Mouse (Mus musculus) lung, embryonic 15.5 days (tissue): Measurements from ENCODE around the gene Tmem217. TPM values are rescaled to one million over a fixed set of nuclear protein-coding genes. Genes with fewer than 3 reads are reported as not detected.
A peak's percentile ranks its signal among the peaks of the same experiment; 100 is the strongest.

Source experiments
- ATAC-seq: fragments of 200-750 bp; cut with Nextera tagmentation; 2 replicates; pipeline ENCODE4 v1.8.0; 2017; ENCODE audit warnings: moderate number of reproducible peaks, borderline replicate concordance; ENCODE audit not compliant: low FRiP score, low TSS enrichment; ENCODE audit errors: extremely low read depth
- H3K27ac ChIP-seq: fragments of 300-500 bp; sonication (generic); 2 replicates; pipeline ENCODE4 v1.5.1; 2015; ENCODE audit warnings: moderate library complexity, mild to moderate bottlenecking, inconsistent platforms
- H3K27me3 ChIP-seq: fragments of 300-500 bp; sonication (generic); 2 replicates; pipeline ENCODE4 v1.6.1; 2015; ENCODE audit warnings: inconsistent platforms
- H3K36me3 ChIP-seq: fragments of 300-500 bp; sonication (generic); 2 replicates; pipeline ENCODE4 v1.6.1; 2015; ENCODE audit warnings: inconsistent platforms
- H3K4me1 ChIP-seq: fragments of 300-500 bp; sonication (generic); 2 replicates; pipeline ENCODE4 v1.6.1; 2015; ENCODE audit warnings: inconsistent platforms
- H3K4me2 ChIP-seq: fragments of 300-500 bp; sonication (generic); 2 replicates; pipeline ENCODE4 v1.6.1; 2015; ENCODE audit warnings: inconsistent platforms, mild to moderate bottlenecking, moderate library complexity
- H3K4me3 ChIP-seq: fragments of 300-500 bp; sonication (generic); 2 replicates; pipeline ENCODE4 v1.5.1; 2015; ENCODE audit warnings: mild to moderate bottlenecking, inconsistent platforms
- H3K9ac ChIP-seq: fragments of 300-500 bp; sonication (generic); 2 replicates; pipeline ENCODE4 v1.6.1; 2015; ENCODE audit warnings: inconsistent platforms
- H3K9me3 ChIP-seq: fragments of 300-500 bp; sonication (generic); 2 replicates; pipeline ENCODE4 v1.6.1; 2016; ENCODE audit warnings: inconsistent platforms
- WGBS: fragments of 180-500 bp; shearing (Covaris S2); methylation state at CpG from one replicate; pipeline ENCODE4 v1.1.7; 2015; 5-methylcytosine and 5-hydroxymethylcytosine counted together
- polyA plus RNA-seq: library from polyadenylated mRNA; unstranded; fragments of >200 nt; fragmentation: Nextera tagmentation; extraction: Ambion mirVana; gene quantifications from 2 replicates; pipeline ENCODE4 v1.2.1, GENCODE M21; 2015

Gene Tmem217
- 0.75 and 1.4 TPM in 2 replicates for polyA plus RNA-seq

- no peak for ATAC-seq
- Histone ChIP-seq H3K27ac (peak within 1 kb of the TSS; percentile 25; the same call in 1 of the 2 replicates), H3K36me3 (no peaks in the 10 kb centered on the region), H3K4me3 (no peak within 1 kb of the TSS), H3K4me1 (peaks cover 22% of the 10 kb centered on the region), H3K4me2 (peak within 1 kb of the TSS; percentile 88), H3K27me3 (no peaks in the 10 kb centered on the region), H3K9me3 (no peaks in the 10 kb centered on the region), H3K9ac (no peak within 1 kb of the TSS)
- 90% methylated on average over 5 of the region's 5 CpGs for WGBS
Measured at GRCm38 (mm10) chr17:29552162-29552732, at the start of gene Tmem217. TSS of gene Tmem217 (minus strand) at chr17:29552385.

- 46% methylated on average over 4 of the region's 4 CpGs for WGBS
- peaks cover 34% of the 10 kb centered on the region for H3K36me3 ChIP-seq
- no peak overlapping the region for H3K4me3 ChIP-seq
- no peaks in the 10 kb centered on the region for H3K4me1 ChIP-seq
- H3K9me3 ChIP-seq: no peaks in the 10 kb centered on the region
- ATAC-seq: no peak
- H3K9ac ChIP-seq: no peak overlapping the region
- H3K27ac ChIP-seq: no peak overlapping the region
- no peak overlapping the region for H3K4me2 ChIP-seq
- no peaks in the 10 kb centered on the region for H3K27me3 ChIP-seq
Measured at GRCm38 (mm10) chr17:29601391-29601790, 49.2 kb upstream of the Tmem217 start.

- no peak for ATAC-seq
- Histone ChIP-seq H3K4me2 (no peak overlapping the region), H3K4me3 (no peak overlapping the region), H3K9ac (no peak overlapping the region), H3K4me1 (no peaks in the 10 kb centered on the region), H3K36me3 (peaks cover 44% of the 10 kb centered on the region), H3K27ac (no peak overlapping the region), H3K27me3 (no peaks in the 10 kb centered on the region), H3K9me3 (no peaks in the 10 kb centered on the region)
- 77% methylated on average over 8 of the region's 8 CpGs for WGBS
Measured at GRCm38 (mm10) chr17:29599537-29599936, 47.4 kb upstream of the Tmem217 start.

GRCm38 (mm10) chr17:29599051-29599450 lies 46.9 kb upstream of the Tmem217 start:
- ATAC-seq: no peak
- Histone ChIP-seq H3K4me1 (no peaks in the 10 kb centered on the region), H3K9ac (no peak overlapping the region), H3K36me3 (peaks cover 44% of the 10 kb centered on the region), H3K27me3 (no peaks in the 10 kb centered on the region), H3K27ac (no peak overlapping the region), H3K4me3 (no peak overlapping the region), H3K9me3 (no peaks in the 10 kb centered on the region), H3K4me2 (no peak overlapping the region)
- 93% methylated on average over 14 of the region's 14 CpGs for WGBS

GRCm38 (mm10) chr17:29596771-29597132 lies 44.6 kb upstream of the Tmem217 start:
- peaks cover 32% of the 10 kb centered on the region for H3K36me3 ChIP-seq
- no peak overlapping the region for H3K4me2 ChIP-seq
- H3K4me1 ChIP-seq: no peaks in the 10 kb centered on the region
- no peak overlapping the region for H3K27ac ChIP-seq
- no peaks in the 10 kb centered on the region for H3K27me3 ChIP-seq
- no peak for ATAC-seq
- H3K9me3 ChIP-seq: no peaks in the 10 kb centered on the region
- no peak overlapping the region for H3K4me3 ChIP-seq
- no peak overlapping the region for H3K9ac ChIP-seq
- WGBS: 86% methylated on average over 13 of the region's 13 CpGs

GRCm38 (mm10) chr17:29595891-29596770 lies 43.9 kb upstream of the Tmem217 start:
- Histone ChIP-seq H3K9me3 (no peaks in the 10 kb centered on the region), H3K36me3 (peaks cover 32% of the 10 kb centered on the region), H3K9ac (no peak overlapping the region), H3K27me3 (no peaks in the 10 kb centered on the region), H3K4me2 (no peak overlapping the region), H3K27ac (no peak overlapping the region), H3K4me3 (no peak overlapping the region), H3K4me1 (no peaks in the 10 kb centered on the region)
- no peak for ATAC-seq
- 81% methylated on average over 15 of the region's 15 CpGs for WGBS

GRCm38 (mm10) chr17:29589221-29589898 lies 37.2 kb upstream of the Tmem217 start:
- Histone ChIP-seq H3K27ac (peak overlapping the region; percentile 60; the same call in 1 of the 2 replicates), H3K36me3 (peaks cover 3% of the 10 kb centered on the region; the same call in 1 of the 2 replicates), H3K4me3 (no peak overlapping the region), H3K9me3 (no peaks in the 10 kb centered on the region), H3K4me2 (no peak overlapping the region), H3K9ac (no peak overlapping the region), H3K27me3 (no peaks in the 10 kb centered on the region), H3K4me1 (peaks cover 8% of the 10 kb centered on the region; the same call in 1 of the 2 replicates)
- ATAC-seq: peak; percentile 86
- WGBS: 35% methylated on average over 11 of the region's 11 CpGs

GRCm38 (mm10) chr17:29586921-29587320 lies 34.7 kb upstream of the Tmem217 start:
- Histone ChIP-seq H3K4me1 (peaks cover 8% of the 10 kb centered on the region; the same call in 1 of the 2 replicates), H3K27ac (no peak overlapping the region), H3K9ac (no peak overlapping the region), H3K4me2 (no peak overlapping the region), H3K9me3 (no peaks in the 10 kb centered on the region), H3K36me3 (peaks cover 14% of the 10 kb centered on the region), H3K27me3 (no peaks in the 10 kb centered on the region), H3K4me3 (no peak overlapping the region)
- no peak for ATAC-seq
- whole genome bisulfite sequencing: 72% methylated on average over 9 of the region's 9 CpGs

- Histone ChIP-seq H3K4me1 (peaks cover 8% of the 10 kb centered on the region; the same call in 1 of the 2 replicates), H3K9me3 (no peaks in the 10 kb centered on the region), H3K27ac (no peak overlapping the region), H3K27me3 (no peaks in the 10 kb centered on the region), H3K9ac (no peak overlapping the region), H3K36me3 (peaks cover 17% of the 10 kb centered on the region), H3K4me3 (no peak overlapping the region), H3K4me2 (no peak overlapping the region)
- 88% methylated on average over 6 of the region's 6 CpGs for WGBS
- ATAC-seq: no peak
Measured at GRCm38 (mm10) chr17:29585446-29585845, 33.3 kb upstream of the Tmem217 start.

GRCm38 (mm10) chr17:29584737-29585136 lies 32.6 kb upstream of the Tmem217 start:
- Histone ChIP-seq H3K4me3 (no peak overlapping the region), H3K27me3 (no peaks in the 10 kb centered on the region), H3K4me1 (peaks cover 8% of the 10 kb centered on the region; the same call in 1 of the 2 replicates), H3K9ac (no peak overlapping the region), H3K9me3 (no peaks in the 10 kb centered on the region), H3K4me2 (no peak overlapping the region), H3K27ac (no peak overlapping the region), H3K36me3 (peaks cover 17% of the 10 kb centered on the region)
- 64% methylated on average over 3 of the region's 3 CpGs for WGBS
- no peak for ATAC-seq

- H3K36me3 ChIP-seq: peaks cover 17% of the 10 kb centered on the region
- H3K9me3 ChIP-seq: no peaks in the 10 kb centered on the region
- no peak overlapping the region for H3K4me2 ChIP-seq
- H3K4me1 ChIP-seq: peaks cover 7% of the 10 kb centered on the region; the same call in 1 of the 2 replicates
- no peak overlapping the region for H3K9ac ChIP-seq
- ATAC-seq: no peak
- WGBS: 60% methylated on average over 5 of the region's 5 CpGs
- no peak overlapping the region for H3K4me3 ChIP-seq
- no peaks in the 10 kb centered on the region for H3K27me3 ChIP-seq
- H3K27ac ChIP-seq: no peak overlapping the region
Measured at GRCm38 (mm10) chr17:29584306-29584705, 32.1 kb upstream of the Tmem217 start.

- Histone ChIP-seq H3K9me3 (no peaks in the 10 kb centered on the region), H3K9ac (no peak overlapping the region), H3K36me3 (peaks cover 17% of the 10 kb centered on the region), H3K27me3 (no peaks in the 10 kb centered on the region), H3K27ac (no peak overlapping the region), H3K4me1 (no peaks in the 10 kb centered on the region), H3K4me3 (no peak overlapping the region), H3K4me2 (no peak overlapping the region)
- ATAC-seq: no peak
- WGBS: 71% methylated on average over 5 of the region's 5 CpGs
Measured at GRCm38 (mm10) chr17:29583569-29583968, 31.4 kb upstream of the Tmem217 start.
